Mouse (Mus musculus): ENCODE results near the gene Acot9. TPM values are rescaled to one million over a fixed set of nuclear protein-coding genes. Genes with fewer than 3 reads are reported as not detected.

Gene Acot9
- polyA plus RNA-seq, 2 experiments, result 5.9 to 12.9 TPM

GRCm38 (mm10) chrX:155218277-155218676 is 44.0 kb upstream of the Acot9 start:
- H3K4me1 ChIP-seq (replicated peaks; ENCODE audit: control insufficient read depth in 2 of 2, insufficient read depth in 2 of 2, low read length in 1 of 2), result 0 out of 4 replicates have a peak, but pooled peaks cover 0 to 2% of the 10 kb centered on the region in 2 experiments
- 43% methylated on average over 2 of the region's 2 CpGs for WGBS (ENCODE audit: insufficient replicate concordance)

GRCm38 (mm10) chrX:155256856-155257255 is 5.4 kb upstream of the Acot9 start:
- no peak for ATAC-seq (ENCODE audit: insufficient read depth)
- TF ChIP-seq CTCF (IDR thresholded peaks at IDR 0.05; ENCODE audit: low read depth), result no peak
- no peak for TF ChIP-seq EP300 (IDR thresholded peaks at IDR 0.05; ENCODE audit: low read depth)
- H3K27ac ChIP-seq, result no peak overlapping the region

More at GRCm38 (mm10) chrX:155218277-155218676, 44.0 kb upstream of the Acot9 start:
- Histone ChIP-seq H3K9me3 (ENCODE audit: control insufficient read depth, low read length) (no peaks in the 10 kb centered on the region), H3K36me3 (replicated peaks; ENCODE audit: control insufficient read depth, insufficient read depth, low read depth) (no peaks in the 10 kb centered on the region), H3K27me3 (ENCODE audit: control insufficient read depth, insufficient read depth, low read length) (no peaks in the 10 kb centered on the region), H3K4me3 (ENCODE audit: insufficient read depth in 1 of 2, low read depth in 2 of 2, low read length in 2 of 2) (no peak overlapping the region), H3K9ac (replicated peaks) (no peak overlapping the region), H3K27ac (no peak overlapping the region), H3K4me2 (ENCODE audit: low read depth) (no peak overlapping the region)
- DNase-seq (ENCODE audit: low read depth in 3 of 3, low spot score in 3 of 3), result no peak
- no peak for ATAC-seq (ENCODE audit: insufficient read depth)
- TF ChIP-seq EP300 (IDR thresholded peaks at IDR 0.05; ENCODE audit: low read depth) (no peak), CTCF (IDR thresholded peaks at IDR 0.05; ENCODE audit: low read depth) (no peak)

GRCm38 (mm10) chrX:155262915-155263252 is 641 bp downstream of the Acot9 start:
- Histone ChIP-seq H3K27ac (no peak overlapping the region), H3K27me3 (ENCODE audit: control insufficient read depth, insufficient read depth, low read length) (no peaks in the 10 kb centered on the region), H3K9ac (replicated peaks) (peak overlapping the region; percentile 63), H3K9me3 (ENCODE audit: control insufficient read depth, low read length) (no peaks in the 10 kb centered on the region), H3K4me1 (replicated peaks; ENCODE audit: control insufficient read depth in 2 of 2, insufficient read depth in 2 of 2, low read length in 1 of 2) (no peaks in the 10 kb centered on the region), H3K36me3 (replicated peaks; ENCODE audit: control insufficient read depth, insufficient read depth, low read depth) (no peaks in the 10 kb centered on the region), H3K4me3 (ENCODE audit: insufficient read depth in 1 of 2, low read depth in 2 of 2, low read length in 2 of 2) (peak overlapping the region; percentile 63 to 66), H3K4me2 (ENCODE audit: low read depth) (peak overlapping the region; percentile 60)
- 20% methylated on average over 1 of the region's 1 CpGs for WGBS (ENCODE audit: insufficient replicate concordance)
- TF ChIP-seq EP300 (IDR thresholded peaks at IDR 0.05; ENCODE audit: low read depth), result no peak
- no peak for TF ChIP-seq CTCF (IDR thresholded peaks at IDR 0.05; ENCODE audit: low read depth)
- DNase-seq (ENCODE audit: low read depth in 3 of 3, low spot score in 3 of 3) (no peak), ATAC-seq (ENCODE audit: insufficient read depth) (no peak)

More at GRCm38 (mm10) chrX:155256856-155257255, 5.4 kb upstream of the Acot9 start:
- no peaks in the 10 kb centered on the region for H3K4me1 ChIP-seq (replicated peaks; ENCODE audit: control insufficient read depth in 2 of 2, insufficient read depth in 2 of 2, low read length in 1 of 2)
- DNase-seq (ENCODE audit: low read depth in 3 of 3, low spot score in 3 of 3), result no peak
- no peaks in the 10 kb centered on the region for H3K36me3 ChIP-seq (replicated peaks; ENCODE audit: control insufficient read depth, insufficient read depth, low read depth)
- H3K4me3 ChIP-seq (ENCODE audit: insufficient read depth in 1 of 2, low read depth in 2 of 2, low read length in 2 of 2), result no peak overlapping the region
- no peaks in the 10 kb centered on the region for H3K9me3 ChIP-seq (ENCODE audit: control insufficient read depth, low read length)
- no peaks in the 10 kb centered on the region for H3K27me3 ChIP-seq (ENCODE audit: control insufficient read depth, insufficient read depth, low read length)
- no peak overlapping the region for H3K4me2 ChIP-seq (ENCODE audit: low read depth)
- H3K9ac ChIP-seq (replicated peaks), result no peak overlapping the region

GRCm38 (mm10) chrX:155278483-155278882 is 16.2 kb downstream of the Acot9 start:
- Histone ChIP-seq H3K27ac (no peak overlapping the region), H3K9ac (replicated peaks) (no peak overlapping the region), H3K9me3 (ENCODE audit: control insufficient read depth, low read length) (no peaks in the 10 kb centered on the region), H3K4me1 (replicated peaks; ENCODE audit: control insufficient read depth in 2 of 2, insufficient read depth in 2 of 2, low read length in 1 of 2) (no peaks in the 10 kb centered on the region), H3K27me3 (ENCODE audit: control insufficient read depth, insufficient read depth, low read length) (no peaks in the 10 kb centered on the region), H3K4me2 (ENCODE audit: low read depth) (no peak overlapping the region), H3K36me3 (replicated peaks; ENCODE audit: control insufficient read depth, insufficient read depth, low read depth) (no peaks in the 10 kb centered on the region), H3K4me3 (ENCODE audit: insufficient read depth in 1 of 2, low read depth in 2 of 2, low read length in 2 of 2) (no peak overlapping the region)
- 54% methylated on average over 4 of the region's 4 CpGs for WGBS (ENCODE audit: insufficient replicate concordance)
- ATAC-seq (ENCODE audit: insufficient read depth), result no peak
- DNase-seq (ENCODE audit: low read depth in 3 of 3, low spot score in 3 of 3), result no peak
- TF ChIP-seq CTCF (IDR thresholded peaks at IDR 0.05; ENCODE audit: low read depth) (no peak), EP300 (IDR thresholded peaks at IDR 0.05; ENCODE audit: low read depth) (no peak)

DNA sequence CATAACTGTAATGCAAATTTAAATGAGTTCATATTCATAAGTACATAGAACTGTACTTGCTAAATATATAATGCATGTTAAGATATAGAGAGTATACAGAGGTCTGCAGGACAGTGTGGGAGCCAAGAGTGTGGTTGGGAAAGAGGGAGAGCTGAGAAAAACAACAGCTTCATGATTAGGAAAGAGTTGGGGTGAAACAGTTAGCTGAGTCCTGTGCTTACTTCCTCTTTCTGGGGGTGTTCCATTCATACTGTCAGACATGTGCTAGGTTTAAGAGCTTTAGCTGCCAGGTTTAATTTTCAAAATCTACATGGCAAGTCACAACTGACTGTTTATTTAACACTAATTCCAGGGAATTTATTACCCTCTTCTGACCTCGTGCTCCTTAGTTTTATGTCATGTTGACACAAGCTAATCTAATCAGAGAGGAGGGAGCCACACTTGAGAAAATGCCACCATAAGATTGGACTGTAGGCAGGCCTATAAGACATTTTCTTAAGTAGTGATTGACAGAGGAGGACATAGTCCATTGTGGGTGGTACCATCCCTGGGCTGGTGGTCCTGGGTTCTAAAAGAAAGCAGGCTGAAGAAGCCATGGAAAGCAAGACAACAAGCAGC is 18.3 kb downstream of the Acot9 start:
- DNase-seq (ENCODE audit: low read depth in 3 of 3, low spot score in 3 of 3) (no peak), ATAC-seq (ENCODE audit: insufficient read depth) (no peak)
- Histone ChIP-seq H3K27me3 (ENCODE audit: control insufficient read depth, insufficient read depth, low read length) (no peaks in the 10 kb centered on the region), H3K27ac (no peak overlapping the region), H3K4me3 (ENCODE audit: insufficient read depth in 1 of 2, low read depth in 2 of 2, low read length in 2 of 2) (no peak overlapping the region), H3K9me3 (ENCODE audit: control insufficient read depth, low read length) (no peaks in the 10 kb centered on the region), H3K9ac (replicated peaks) (no peak overlapping the region), H3K36me3 (replicated peaks; ENCODE audit: control insufficient read depth, insufficient read depth, low read depth) (no peaks in the 10 kb centered on the region), H3K4me2 (ENCODE audit: low read depth) (no peak overlapping the region), H3K4me1 (replicated peaks; ENCODE audit: control insufficient read depth in 2 of 2, insufficient read depth in 2 of 2, low read length in 1 of 2) (no peaks in the 10 kb centered on the region)
- TF ChIP-seq EP300 (IDR thresholded peaks at IDR 0.05; ENCODE audit: low read depth), result no peak
- WGBS (ENCODE audit: insufficient replicate concordance), result 43% methylated on average over 1 of the region's 1 CpGs
